Mouse (Mus musculus) cerebellum, postnatal 14 days (tissue): ENCODE data around the gene Shq1.

Experiments used
- DNase-seq, 2 experiments: peaks; one replicate each; pipeline ENCODE4 v3.0.0; 2021; ENCODE audit warnings: mixed read lengths in 2 of 2

Shq1 gene

DNA sequence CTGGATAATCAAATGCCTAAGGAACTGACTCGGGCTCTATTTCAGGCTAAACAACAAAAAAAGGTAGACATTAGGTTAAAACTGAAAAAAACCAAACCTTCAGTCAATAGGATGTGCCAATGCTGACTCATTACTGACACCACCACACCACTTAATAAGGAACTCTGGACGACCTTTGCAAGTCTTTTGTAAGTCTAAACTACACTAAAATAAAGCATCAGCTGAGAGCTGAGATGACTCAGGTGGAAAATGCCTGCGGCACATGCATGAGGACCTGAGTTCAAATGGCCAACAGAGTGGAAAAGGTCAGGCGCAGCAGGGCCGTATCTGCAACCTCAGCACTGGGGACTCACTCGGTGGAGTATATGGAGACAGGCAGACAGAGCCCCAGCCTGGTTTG lies 69.3 kb downstream of the Shq1 start:
- no peak for DNase-seq

DNA sequence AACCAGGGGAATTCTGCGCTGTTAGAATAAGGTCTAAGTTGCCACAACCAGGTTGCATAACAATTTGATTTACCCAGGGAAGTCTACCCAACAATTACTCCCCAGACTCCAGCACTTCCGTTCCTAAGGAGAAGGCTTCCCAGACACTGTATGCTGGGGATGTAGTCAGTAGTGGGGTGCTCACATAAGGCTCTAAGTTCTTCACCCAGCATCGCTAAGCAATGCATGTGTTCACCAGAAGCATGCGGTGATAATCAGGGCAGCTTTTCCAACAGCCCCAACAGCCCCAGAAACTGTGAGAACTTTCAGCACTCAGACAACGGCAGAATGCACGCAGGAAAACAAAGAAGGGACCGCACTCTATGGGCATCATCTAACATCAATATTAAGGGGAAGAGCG lies 77.1 kb downstream of the Shq1 start:
- DNase-seq, result no peak

DNA sequence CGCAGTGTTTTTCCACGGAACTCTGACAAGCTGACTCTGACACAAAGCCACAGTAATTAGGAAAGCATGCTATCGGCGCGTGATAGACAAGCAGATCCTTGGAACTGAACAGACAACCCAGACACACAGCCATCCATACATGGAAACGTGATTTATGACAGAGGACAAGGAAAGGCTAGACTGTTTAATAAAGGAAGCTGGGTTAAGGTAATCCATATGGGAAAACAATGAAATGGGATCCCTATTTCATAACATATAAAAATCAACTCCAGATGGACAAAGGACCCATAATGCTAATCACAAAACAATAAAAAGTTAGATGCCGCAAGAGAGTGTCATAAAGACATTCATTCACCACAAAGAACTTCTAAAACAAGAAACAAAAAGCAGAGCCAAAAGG lies 78.0 kb downstream of the Shq1 start:
- DNase-seq, result no peak

DNA sequence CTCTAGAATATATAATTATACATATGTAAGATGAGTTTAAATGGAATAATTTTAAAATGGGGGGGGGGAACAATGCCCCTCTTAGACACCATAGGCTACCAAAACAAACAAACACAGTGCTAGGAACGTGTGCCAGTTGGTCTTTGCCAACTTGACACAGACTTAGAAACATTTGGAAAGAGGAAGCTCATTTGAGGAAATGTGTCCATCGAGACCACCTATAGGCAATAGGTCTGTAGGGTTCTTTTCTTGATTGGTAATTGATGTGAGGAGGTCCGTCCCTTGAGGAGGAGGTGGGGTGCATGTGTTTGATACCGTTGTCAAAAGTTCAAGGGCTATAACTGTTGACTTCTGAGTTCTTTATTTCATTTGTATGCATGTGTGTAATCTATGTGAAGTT lies 80.4 kb downstream of the Shq1 start:
- no peak for DNase-seq

DNA sequence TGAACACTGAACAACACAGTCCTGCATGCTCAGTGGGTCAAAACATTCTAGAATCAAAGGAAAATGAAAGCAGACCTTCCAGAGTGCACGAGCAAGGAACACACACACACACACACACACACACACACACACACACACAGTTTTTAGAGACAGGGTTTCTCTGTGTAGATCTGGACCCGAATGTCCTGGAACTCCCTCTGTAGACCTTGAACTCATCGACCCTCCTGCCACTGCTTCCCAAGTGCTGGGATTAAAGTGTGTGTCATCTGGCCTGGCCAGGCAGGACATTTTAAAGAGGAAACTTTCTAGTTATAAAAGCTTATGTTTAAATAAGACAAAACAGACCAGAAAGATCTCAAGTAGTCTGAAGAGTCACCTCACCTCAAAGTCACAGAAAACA lies 82.1 kb downstream of the Shq1 start:
- no peak for DNase-seq

DNA sequence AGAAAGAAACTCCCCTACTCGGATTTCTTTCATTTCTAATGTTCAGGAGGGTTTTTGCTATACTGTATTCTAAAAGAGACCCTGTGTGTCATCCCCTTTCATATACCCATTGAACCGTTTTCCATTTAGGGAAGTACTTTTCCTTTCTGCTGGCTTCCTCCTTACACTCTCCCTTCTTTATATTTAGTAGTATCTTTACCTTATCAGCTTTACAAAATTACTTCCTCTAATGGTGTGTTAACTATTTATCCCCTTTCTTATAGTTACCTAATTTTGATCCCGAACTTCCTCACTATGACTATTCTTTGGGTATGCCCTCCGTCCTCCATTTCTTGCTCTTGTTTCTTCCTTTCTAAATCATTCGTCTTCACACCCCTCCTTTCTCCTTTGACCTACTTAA lies 84.2 kb downstream of the Shq1 start:
- DNase-seq, result no peak

DNA sequence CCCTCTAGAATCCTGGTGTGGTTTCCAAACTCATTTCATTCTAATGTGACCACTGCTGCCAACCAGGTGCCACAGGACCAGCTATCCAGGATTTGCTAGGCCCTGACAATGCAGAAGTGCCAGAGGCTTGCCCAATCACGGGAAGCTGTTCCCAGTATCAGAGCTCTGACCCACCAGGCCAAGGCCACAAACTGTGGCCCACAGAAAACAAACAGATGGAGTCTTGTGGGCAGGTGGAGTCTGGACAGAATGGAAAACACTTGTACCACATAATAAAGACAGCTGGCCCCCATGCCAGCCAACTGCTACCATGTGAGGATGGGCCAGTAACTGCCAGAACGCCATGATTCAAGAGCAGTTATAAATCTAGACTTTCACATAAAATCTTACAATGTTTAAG lies 89.0 kb downstream of the Shq1 start:
- DNase-seq, result peak; percentile 38 to 40

DNA sequence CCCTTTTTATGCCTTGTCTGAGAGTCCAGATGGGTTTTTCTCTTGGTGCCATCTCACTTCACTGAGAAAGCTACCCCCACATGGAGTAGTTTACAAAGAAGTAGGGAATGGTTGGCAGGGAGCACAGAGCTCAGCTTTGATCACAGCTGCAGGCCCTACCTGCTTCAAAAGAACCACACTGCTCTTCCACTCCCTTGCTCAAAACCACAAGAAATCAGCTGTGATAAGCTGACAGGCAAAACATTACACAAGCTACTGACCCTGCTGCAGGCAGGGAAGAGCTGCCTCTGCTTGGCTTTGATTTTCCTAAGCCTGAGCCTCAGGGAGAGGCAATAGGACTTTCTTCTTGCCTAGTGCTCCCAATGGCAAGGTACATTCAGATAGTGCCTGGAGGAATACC lies 89.9 kb downstream of the Shq1 start:
- no peak for DNase-seq

DNA sequence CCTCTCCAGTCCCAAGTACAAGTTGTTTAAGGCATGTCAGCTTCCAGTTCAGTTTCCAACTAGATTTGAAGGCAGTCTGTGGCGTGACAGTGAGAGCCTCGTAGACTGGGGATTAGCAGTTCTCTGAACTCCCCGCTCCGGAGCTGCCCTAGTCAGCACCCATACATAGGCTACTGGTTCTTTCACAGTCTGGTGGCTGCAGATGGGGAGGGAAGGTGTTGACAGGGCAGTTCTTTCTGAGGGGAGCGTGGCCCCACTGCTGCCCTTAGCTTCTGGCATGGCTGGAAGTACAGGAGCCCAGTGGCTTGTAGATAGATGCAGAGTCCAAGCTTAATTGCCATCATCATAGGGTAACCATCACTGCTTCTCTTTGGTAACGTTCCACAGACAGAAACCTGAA lies 93.4 kb downstream of the Shq1 start:
- no peak for DNase-seq

DNA sequence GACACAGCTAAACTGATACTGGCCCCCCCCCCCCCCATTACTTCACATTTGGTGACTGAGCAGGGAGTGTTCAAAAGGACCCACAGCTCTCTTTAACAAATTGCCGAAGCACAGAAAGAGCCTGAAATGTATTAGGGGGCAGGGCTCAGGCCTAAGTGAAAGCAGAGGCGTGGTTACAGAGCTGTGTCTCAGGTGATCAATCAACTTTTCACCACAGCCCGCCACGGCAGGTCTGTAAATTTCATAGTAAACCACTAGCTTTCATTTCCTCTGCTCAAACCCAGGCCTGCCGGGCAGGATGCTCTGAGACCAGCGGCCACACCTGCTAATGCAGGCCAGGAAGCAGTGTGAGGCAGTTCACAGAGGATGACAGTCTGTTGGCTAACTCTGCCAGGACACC lies 94.8 kb downstream of the Shq1 start:
- DNase-seq, result no peak

DNA sequence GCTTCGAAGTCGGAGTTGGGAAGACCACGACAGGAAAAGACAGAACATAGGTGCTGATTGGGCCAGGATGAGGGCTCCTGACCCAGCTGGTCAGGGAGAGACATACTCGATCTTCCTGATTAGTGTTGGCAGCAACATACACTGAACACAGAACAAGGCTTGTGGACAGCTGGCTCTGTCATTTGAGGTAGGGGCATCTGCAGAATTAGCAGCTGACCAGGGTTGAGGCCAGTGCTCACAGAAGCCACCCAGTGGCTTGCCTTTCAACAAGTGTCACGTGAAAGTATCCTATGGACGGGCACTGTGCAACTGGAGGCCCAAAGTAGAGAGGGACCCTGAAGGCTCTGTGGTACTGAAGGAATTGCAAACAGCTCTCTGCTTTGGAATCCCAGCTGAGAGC lies 104.2 kb downstream of the Shq1 start:
- no peak for DNase-seq

DNA sequence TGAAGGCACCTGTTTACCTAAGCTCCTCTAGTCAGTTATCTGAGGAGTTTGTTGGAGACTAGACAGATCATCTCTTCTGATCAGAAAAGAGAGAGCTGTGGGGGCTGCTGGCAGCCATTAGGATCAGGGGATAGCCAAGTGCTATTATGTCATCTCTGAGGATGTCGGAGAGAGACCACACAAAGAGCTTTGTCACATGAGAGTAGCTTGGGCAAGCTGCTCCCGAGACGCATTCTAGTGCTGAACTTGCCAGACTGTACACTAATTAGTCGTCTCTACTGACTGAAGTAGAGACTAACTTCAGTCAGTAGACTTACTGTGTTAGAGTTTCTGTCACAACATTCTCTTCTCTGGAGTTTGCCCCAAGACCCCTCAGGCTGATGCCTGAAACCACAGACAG lies 106.4 kb downstream of the Shq1 start:
- no peak for DNase-seq

DNA sequence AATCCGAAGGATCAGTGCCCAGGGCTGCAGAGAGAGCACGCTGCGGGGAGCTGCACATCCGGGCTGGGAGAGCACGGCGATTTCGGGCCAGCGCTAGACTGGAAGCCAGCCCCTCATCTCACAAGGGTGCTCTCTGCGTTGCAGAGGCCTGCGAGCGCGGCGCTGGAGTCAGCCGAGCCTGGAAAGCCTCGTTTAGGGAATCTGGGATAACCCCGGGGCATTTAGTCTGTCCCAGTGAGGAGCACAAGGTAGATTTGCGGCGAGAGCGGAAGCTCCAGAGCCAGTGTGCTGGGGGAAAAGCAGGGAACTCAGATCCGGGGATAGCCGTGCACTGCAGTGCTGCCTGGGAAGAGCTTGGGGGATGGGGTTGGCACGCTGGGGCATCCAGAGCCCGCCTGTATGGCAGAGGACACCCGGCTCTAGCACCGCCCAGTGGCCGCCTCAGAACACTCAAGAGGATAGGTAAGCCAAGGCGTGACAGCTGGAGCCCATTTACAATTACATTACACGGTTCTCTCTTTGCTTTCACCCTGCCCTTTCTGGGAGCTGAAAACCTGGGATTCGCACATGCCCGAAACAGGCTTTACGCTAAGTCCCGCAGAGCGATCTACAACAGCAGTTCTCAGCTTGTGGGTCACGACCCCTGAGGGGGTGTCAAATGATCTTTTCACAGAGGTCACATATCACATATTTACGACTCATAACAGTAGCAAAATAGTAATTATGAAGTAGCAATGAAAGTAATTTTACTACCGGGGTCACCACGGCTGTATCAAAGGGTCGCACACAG lies 107.2 kb downstream of the Shq1 start:
- DNase-seq, result peak; percentile 87 to 88

DNA sequence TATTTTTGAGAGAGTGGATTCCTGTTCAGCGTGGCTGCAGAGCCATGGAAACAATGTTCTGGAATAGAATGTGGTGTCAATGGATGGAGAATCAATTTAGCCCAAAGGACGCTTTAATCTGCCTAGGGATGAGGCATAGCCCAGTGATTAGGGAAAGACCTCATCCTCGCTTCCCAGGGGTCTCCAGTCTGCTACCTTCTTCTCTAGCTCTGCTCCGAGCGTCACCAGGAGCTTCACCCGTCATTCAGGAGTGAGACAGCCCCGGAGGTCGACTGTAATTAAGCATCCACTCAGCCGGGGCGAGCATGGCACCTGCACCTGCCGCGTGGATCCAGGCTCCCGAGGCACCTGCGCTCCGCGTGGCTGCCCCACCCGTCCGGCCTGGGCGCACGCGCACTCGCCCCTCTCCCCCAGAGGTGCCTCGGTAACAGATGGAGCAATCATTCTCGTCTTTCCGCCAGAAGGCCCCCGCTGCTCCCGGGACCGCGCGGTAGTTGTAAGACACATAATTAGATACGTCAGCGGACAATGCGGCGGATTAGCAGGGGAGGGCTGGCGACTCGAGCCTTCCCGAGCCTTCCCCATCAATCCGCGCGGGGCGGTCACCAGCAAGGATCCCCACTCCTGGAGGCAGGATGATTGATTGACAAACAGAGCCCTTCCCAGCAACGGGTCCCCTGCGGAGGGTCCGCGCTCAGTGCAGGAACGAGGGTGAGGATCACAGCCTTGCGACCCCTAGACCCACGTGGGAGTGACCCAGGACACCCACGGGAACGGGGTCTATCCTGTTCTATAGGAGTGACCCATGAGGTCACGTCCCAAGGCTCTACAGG lies 108.0 kb downstream of the Shq1 start:
- DNase-seq, result peak; percentile 79 to 81

DNA sequence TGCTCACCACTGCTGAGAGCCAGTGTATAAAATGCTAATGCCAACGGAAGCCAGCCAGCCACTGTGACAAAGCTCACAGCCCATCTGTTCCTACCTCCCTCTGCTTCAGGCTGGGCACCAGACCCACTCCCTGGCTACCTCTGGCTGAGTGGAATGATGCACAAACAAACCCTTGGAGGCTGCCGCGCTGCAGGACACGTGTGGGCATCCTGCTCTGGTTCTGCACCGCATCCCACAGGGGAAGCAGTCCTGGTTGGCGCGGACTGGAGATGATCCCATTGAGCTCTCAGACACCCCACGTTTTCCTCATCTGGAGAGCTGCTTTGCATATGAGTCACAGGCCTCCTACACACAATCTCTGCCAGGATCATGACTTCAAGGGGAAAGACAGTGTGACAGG lies 112.9 kb downstream of the Shq1 start:
- DNase-seq, result peak in 1 of 2 experiments; percentile 33

DNA sequence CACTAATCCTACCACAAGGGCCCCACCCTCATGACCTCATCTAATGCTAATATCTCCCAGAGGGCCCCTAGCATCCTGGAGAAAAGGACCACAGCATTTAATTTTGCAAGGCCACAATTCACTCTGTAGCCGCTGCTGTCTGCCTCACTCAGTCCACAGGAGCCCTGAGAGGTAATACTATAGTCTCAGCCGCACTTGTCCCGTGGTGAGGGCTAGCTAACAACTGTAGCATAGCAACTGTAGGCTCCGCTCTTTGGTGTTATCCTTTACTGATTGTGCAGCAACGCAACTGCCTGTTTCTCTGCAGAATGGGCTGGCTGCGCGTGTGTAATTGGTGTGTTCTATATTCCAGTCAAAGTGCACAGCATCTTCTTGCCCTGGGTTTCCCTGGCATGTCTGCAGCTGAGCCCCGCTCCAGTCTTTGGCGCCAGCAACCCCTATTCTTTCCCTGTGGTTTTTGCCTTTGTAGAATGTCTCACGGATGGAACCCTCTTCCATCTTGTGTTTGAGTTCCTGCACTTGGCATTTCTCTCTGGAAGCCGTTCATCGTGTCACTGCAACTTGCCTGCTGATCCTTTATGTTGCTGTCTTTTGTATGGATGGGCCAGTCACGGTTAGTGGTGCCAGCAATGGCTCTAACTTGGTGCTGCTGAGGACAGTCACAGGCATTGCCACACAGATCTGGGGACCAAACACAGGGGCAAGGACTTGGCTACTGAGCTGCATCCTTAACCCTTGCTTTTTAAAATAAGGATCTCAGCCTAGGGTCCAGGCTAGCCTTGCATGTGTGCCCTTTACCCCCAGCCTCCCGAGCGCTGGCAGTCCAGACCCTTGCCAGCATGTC lies 128.6 kb downstream of the Shq1 start:
- DNase-seq, result no peak

DNA sequence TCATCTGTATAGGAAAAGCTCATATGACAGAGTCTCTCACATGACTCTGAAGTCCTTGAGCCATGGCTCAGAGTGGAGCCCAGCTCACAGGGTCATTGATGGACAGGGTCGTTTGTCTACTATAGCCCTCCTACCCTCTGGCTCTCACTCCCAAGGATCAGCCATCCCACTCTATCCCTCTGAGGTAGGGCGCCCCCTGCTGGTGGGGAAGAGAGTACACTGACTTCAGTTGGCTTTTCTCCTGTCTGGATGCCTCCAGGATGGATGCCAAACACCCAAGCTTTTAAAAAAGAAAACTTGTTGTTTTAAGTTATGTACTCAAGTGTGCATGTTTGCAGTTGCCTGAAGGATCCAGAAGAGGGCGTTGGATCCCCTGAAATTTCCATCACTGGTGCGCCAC lies 131.3 kb downstream of the Shq1 start:
- DNase-seq, result peak in 1 of 2 experiments; percentile 38

DNA sequence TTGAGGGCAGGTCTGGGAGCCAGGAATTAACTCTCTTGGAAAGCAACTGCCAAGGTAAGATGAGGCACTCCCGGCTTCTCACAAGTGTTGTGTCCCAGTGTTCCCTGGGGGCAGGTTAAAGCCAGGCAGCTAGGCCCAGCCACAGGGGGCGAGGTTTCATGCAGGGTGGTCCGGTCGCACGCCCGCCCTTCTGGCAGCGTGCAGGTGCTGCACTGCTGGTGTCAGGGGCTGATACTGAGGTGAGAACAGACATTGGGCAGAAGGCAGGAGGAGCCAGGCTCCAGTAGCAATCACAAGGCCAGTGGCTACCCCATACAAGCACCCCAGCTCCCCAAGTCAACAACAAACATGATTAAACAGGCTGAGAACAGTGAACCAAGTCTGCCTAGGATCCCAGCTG lies 132.4 kb downstream of the Shq1 start:
- DNase-seq, result no peak

DNA sequence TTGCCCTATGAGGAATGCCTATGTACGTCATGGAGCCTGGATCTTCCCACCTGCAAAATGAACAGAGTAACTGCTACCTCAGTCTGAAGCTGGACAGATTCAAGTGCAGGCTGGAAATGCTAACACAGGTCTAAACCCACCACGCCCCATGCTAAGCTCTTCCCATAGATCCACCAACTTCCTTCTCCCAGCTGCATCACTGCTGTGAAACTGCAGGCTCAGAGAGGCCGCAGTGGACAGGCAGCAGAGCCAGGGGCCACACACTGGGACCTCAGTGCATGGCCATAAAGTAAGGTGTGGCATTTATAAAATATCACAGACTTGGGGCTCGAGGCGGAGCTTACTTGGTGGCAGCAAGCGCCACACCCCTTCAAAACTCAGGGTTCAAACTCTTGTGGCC lies 133.0 kb downstream of the Shq1 start:
- DNase-seq, result no peak

DNA sequence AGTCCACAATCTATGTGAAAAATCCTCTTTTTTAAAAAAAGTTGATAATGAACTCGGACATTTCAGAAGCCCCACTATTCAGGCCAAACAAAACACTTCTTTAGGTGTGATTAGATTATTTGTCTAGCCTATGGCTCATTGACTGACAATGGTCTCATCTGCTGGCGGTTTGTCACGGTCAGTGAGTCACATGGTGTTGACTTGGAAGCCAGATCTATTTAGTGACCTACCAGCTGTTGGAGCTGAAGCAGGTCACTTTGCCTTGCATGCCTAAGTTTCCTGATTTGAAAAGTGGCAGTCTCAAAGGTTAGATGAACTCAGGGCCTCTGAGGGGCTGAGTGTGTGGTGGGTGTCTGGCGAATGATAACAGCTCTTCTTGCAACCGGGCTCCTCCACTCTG lies 133.9 kb downstream of the Shq1 start:
- no peak for DNase-seq

DNA sequence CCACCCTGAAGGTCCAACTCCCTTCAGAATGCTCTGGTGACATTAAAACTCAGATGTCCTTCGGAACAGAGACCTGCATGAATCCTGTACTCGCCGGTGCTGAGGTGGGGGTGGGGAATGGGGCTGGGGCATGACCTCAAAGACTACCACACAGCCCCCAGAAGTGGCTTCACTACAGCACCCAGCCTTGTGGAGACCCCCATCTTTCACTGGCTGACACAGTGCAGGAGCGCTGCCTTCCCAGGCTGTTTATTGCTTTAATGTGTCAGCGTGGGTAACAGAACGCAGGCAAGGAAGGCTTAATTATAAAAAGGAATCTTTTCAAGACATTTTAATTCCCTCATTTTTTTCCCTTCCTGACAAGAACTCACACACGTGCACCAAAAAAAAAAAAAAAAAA lies 137.6 kb downstream of the Shq1 start:
- no peak for DNase-seq

DNA sequence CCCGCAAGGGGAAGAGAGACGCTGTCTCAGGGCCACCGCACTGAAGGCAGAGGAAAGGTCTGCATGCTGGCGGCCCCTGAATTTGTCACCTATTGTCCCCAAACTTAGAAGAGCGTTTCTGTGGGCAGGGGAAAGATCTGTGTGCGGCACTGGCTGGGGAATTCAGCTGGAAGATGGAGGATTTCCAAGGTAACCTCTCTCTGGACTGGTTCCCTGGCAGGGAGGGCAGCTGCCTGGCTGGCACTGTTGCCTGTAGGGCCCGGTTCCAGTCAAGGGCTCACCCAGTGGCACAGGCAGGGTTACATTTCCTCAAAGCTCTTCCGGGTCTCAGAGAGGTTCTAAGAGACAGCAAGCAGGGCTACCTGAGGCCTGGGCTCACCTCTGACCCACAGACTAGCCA lies 138.6 kb downstream of the Shq1 start:
- peak; percentile 76 to 77 for DNase-seq

DNA sequence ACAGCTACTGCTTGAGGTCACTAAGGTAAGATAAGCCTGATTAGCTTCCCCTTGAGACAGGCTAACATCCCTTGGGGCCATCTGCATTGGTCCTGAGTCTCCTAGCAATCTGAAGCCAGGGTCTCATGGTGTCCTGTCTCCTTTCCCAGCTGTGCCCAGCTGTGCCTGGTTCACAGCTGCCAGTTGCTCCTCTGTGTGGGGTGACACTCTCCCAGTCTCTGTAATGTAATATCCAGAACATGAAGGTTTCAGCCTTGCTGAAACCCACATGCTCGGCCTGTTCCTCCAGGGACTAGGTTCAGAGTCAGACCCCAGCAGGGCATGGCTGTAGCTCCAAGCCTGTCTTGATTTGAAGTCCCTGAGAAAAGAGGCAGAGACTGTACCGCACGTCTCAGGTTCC lies 141.3 kb downstream of the Shq1 start:
- DNase-seq, result no peak
